Mouse (Mus musculus): ENCODE measurements at regions not wholly inside any gene's neighbourhood (a gene's known extent, or its start where the extent isn't known, plus 50 kb on each side); places are given as distances from the start of the nearest gene placed in this dataset.

GRCm38 (mm10) chr16:86244191-86244590 lies 342.6 kb upstream of the Adamts5 start:
- TF ChIP-seq ZC3H11A (IDR thresholded peaks at IDR 0.05; ENCODE audit: borderline replicate concordance, low read depth, low read length) (no peak), MAFK (IDR thresholded peaks at IDR 0.05; ENCODE audit: insufficient read depth, low read depth, low read length) (no peak), ZNF384 (IDR thresholded peaks at IDR 0.05; ENCODE audit: low read depth, low read length) (no peak)

Data from ES-E14 (cell line).